Mouse (Mus musculus) liver, postnatal 0 days (tissue): ENCODE measurements around the gene Ccdc189. TPM values are rescaled to one million over a fixed set of nuclear protein-coding genes. Genes with fewer than 3 reads are reported as not detected.

Experiments used
- ATAC-seq: fragments of 200-750 bp; cut with Nextera tagmentation; 2 replicates; pipeline ENCODE4 v1.8.0; 2017; ENCODE audit warnings: mild to moderate bottlenecking, moderate library complexity
- DNase-seq: peaks from one replicate; pipeline ENCODE4 v3.0.0-alpha.2; 2016
- H3K27ac ChIP-seq: fragments of 300-500 bp; sonication (generic); 2 replicates; pipeline ENCODE4 v1.5.1; 2014; ENCODE audit warnings: antibody characterized with exemption, moderate library complexity, mild to moderate bottlenecking, low read depth
- H3K27me3 ChIP-seq: fragments of 300-500 bp; sonication (generic); 2 replicates; pipeline ENCODE4 v1.6.1; 2014; ENCODE audit warnings: low read length, control low read depth, mixed read lengths; ENCODE audit not compliant: insufficient read depth
- H3K36me3 ChIP-seq: fragments of 300-500 bp; sonication (generic); replicated peaks from 2 replicates; pipeline ENCODE4 v1.6.1; 2014; ENCODE audit warnings: mild to moderate bottlenecking, control low read depth, low read length, moderate library complexity, mixed read lengths; ENCODE audit not compliant: insufficient read depth
- H3K4me1 ChIP-seq: fragments of 300-500 bp; sonication (generic); 2 replicates; pipeline ENCODE4 v1.6.1; 2014; ENCODE audit warnings: antibody characterized with exemption, mild to moderate bottlenecking, control low read depth; ENCODE audit not compliant: insufficient read depth
- H3K4me2 ChIP-seq: fragments of 300-500 bp; sonication (generic); 2 replicates; pipeline ENCODE4 v1.6.1; 2014; ENCODE audit warnings: low read depth, mild to moderate bottlenecking, low read length, moderate library complexity, mixed read lengths
- H3K4me3 ChIP-seq: fragments of 300-500 bp; sonication (generic); 2 replicates; pipeline ENCODE4 v1.5.1; 2014; ENCODE audit warnings: low read depth, low read length
- H3K9ac ChIP-seq: fragments of 300-500 bp; sonication (generic); replicated peaks from 2 replicates; pipeline ENCODE4 v1.6.1; 2014; ENCODE audit warnings: mild to moderate bottlenecking, moderate library complexity
- H3K9me3 ChIP-seq: fragments of 300-500 bp; sonication (generic); 2 replicates; pipeline ENCODE4 v1.6.1; 2016; ENCODE audit warnings: mild to moderate bottlenecking, control low read depth, low read length, mixed read lengths
- CTCF ChIP-seq: sonication (generic); IDR thresholded peaks from 2 replicates; pipeline ENCODE4 v1.5.1; 2016; ENCODE audit warnings: antibody characterized with exemption, low read depth
- EP300 ChIP-seq: IDR thresholded peaks from 2 replicates; pipeline ENCODE4 v1.6.1; 2016; ENCODE audit warnings: antibody characterized with exemption, low read depth, mild to moderate bottlenecking
- WGBS: fragments of 180-500 bp; shearing (Covaris S2); extraction: QIAGEN DNeasy Blood & Tissue Kit; methylation state at CpG from one replicate; pipeline ENCODE4 v1.1.7; 2014; ENCODE audit not compliant: insufficient replicate concordance; 5-methylcytosine and 5-hydroxymethylcytosine counted together
- polyA plus RNA-seq: library from polyadenylated mRNA; unstranded; fragments of >200 nt; fragmentation: Nextera tagmentation; extraction: Ambion mirVana; gene quantifications from 2 replicates; pipeline ENCODE4 v1.2.1, GENCODE M21; 2015

The Ccdc189 gene
- polyA plus RNA-seq, 1 experiment from 2014 or later, result 4.7 TPM

- H3K27ac ChIP-seq, result peak overlapping the region; percentile 25; the same call in 1 of the 2 replicates
- 62% methylated on average over 6 of the region's 6 CpGs for WGBS
- TF ChIP-seq CTCF, result no peak
- peak; percentile 64; the same call in 1 of the 2 replicates for TF ChIP-seq EP300
- H3K36me3 ChIP-seq, result peaks cover 39% of the 10 kb centered on the region
- H3K9ac ChIP-seq, result no peak overlapping the region
- no peaks in the 10 kb centered on the region for H3K27me3 ChIP-seq
- H3K4me3 ChIP-seq, result no peak overlapping the region
- ATAC-seq (no peak), DNase-seq (peak; percentile 45)
- no peaks in the 10 kb centered on the region for H3K9me3 ChIP-seq
- H3K4me2 ChIP-seq, result peak overlapping the region; percentile 19
- H3K4me1 ChIP-seq, result peaks cover 16% of the 10 kb centered on the region
Observed at GRCm38 (mm10) chr7:127586149-127586548, 2.2 kb downstream of the Ccdc189 start.

GRCm38 (mm10) chr7:127585031-127585430 lies 3.4 kb downstream of the Ccdc189 start:
- no peak for ATAC-seq
- 73% methylated on average over 7 of the region's 7 CpGs for WGBS

GRCm38 (mm10) chr7:127583260-127583659 lies 5.1 kb downstream of the Ccdc189 start:
- Histone ChIP-seq H3K9ac (no peak overlapping the region), H3K9me3 (no peaks in the 10 kb centered on the region), H3K27ac (no peak overlapping the region), H3K36me3 (peaks cover 49% of the 10 kb centered on the region), H3K27me3 (no peaks in the 10 kb centered on the region), H3K4me3 (no peak overlapping the region), H3K4me1 (0 out of 2 replicates have a peak, but pooled peaks cover 7% of the 10 kb centered on the region), H3K4me2 (no peak overlapping the region)
- DNase-seq (no peak), ATAC-seq (no peak)
- WGBS, result 79% methylated on average over 6 of the region's 6 CpGs
- TF ChIP-seq EP300 (no peak), CTCF (no peak)

More at GRCm38 (mm10) chr7:127585031-127585430, 3.4 kb downstream of the Ccdc189 start:
- Histone ChIP-seq H3K27me3 (no peaks in the 10 kb centered on the region), H3K4me1 (peaks cover 16% of the 10 kb centered on the region), H3K9me3 (no peaks in the 10 kb centered on the region), H3K4me2 (no peak overlapping the region), H3K9ac (no peak overlapping the region), H3K36me3 (peaks cover 39% of the 10 kb centered on the region), H3K27ac (peak overlapping the region; percentile 39; the same call in 1 of the 2 replicates), H3K4me3 (no peak overlapping the region)
- DNase-seq, result no peak
- TF ChIP-seq CTCF (no peak), EP300 (no peak)

- H3K9ac ChIP-seq, result peak overlapping the region; percentile 89
- peaks cover 18% of the 10 kb centered on the region for H3K36me3 ChIP-seq
- H3K27me3 ChIP-seq, result no peaks in the 10 kb centered on the region
- peak overlapping the region; percentile 86 for H3K27ac ChIP-seq
- ATAC-seq, result no peak
- TF ChIP-seq EP300 (no peak), CTCF (no peak)
- H3K4me2 ChIP-seq, result peak overlapping the region; percentile 97
- DNase-seq, result no peak
- H3K4me3 ChIP-seq, result peak overlapping the region; percentile 85
- no peaks in the 10 kb centered on the region for H3K9me3 ChIP-seq
- peaks cover 18% of the 10 kb centered on the region for H3K4me1 ChIP-seq
- WGBS, result 11% methylated on average over 7 of the region's 7 CpGs
Observed at GRCm38 (mm10) chr7:127574115-127574514, 14.3 kb downstream of the Ccdc189 start.

- Histone ChIP-seq H3K4me2 (peak overlapping the region; percentile 97), H3K36me3 (peaks cover 18% of the 10 kb centered on the region), H3K27me3 (no peaks in the 10 kb centered on the region), H3K4me3 (peak overlapping the region; percentile 85), H3K9ac (peak overlapping the region; percentile 89), H3K9me3 (no peaks in the 10 kb centered on the region), H3K27ac (peak overlapping the region; percentile 86), H3K4me1 (peaks cover 18% of the 10 kb centered on the region)
- peak; percentile 35 for ATAC-seq
- no peak for DNase-seq
- TF ChIP-seq EP300 (no peak), CTCF (no peak)
- WGBS, result 2% methylated on average over 26 of the region's 28 CpGs
Observed at GRCm38 (mm10) chr7:127573503-127574008, 14.8 kb downstream of the Ccdc189 start.

- TF ChIP-seq EP300 (peak; percentile 61), CTCF (no peak)
- H3K9me3 ChIP-seq, result no peaks in the 10 kb centered on the region
- peak; percentile 97 for ATAC-seq
- peak within 1 kb of the TSS; percentile 86 for H3K27ac ChIP-seq
- DNase-seq, result peak; percentile 90
- peak within 1 kb of the TSS; percentile 85 for H3K4me3 ChIP-seq
- under 1% methylated on average over 17 of the region's 17 CpGs for WGBS
- H3K4me2 ChIP-seq, result peak within 1 kb of the TSS; percentile 97
- peaks cover 14% of the 10 kb centered on the region for H3K36me3 ChIP-seq
- H3K9ac ChIP-seq, result peak within 1 kb of the TSS; percentile 89
- H3K4me1 ChIP-seq, result peaks cover 18% of the 10 kb centered on the region
- H3K27me3 ChIP-seq, result no peaks in the 10 kb centered on the region
Observed at GRCm38 (mm10) chr7:127572895-127573471, 15.4 kb downstream of the Ccdc189 start, which contains the start of gene Phkg2. Gene Phkg2 (plus strand): TSS chr7:127573340.
